Mouse (Mus musculus): Measurements from ENCODE around the gene 1700037C18Rik.

Gene 1700037C18Rik

GRCm38 (mm10) chr16:3846711-3847518, 61.6 kb downstream of the 1700037C18Rik start, which contains the start of gene Zfp174:
Zfp174 (plus strand) TSS chr16:3847268.
- ChIA-PET CTCF (interaction anchor here in 1 of 4 experiments (1.0 to 1.1 kb wide), 5 partner anchors 44 to 704 kb away, joined by 3 to 5 read pairs (median 3); partner anchors contain the start of genes 1700037C18Rik, Cluap1 and Srl), POLR2A (interaction anchor here (0.6 to 3.3 kb wide), 36 partner anchors 8 to 712 kb away, joined by 3 to 33 read pairs (median 6); partner anchors contain the start of genes Naa60 (in 3 of the 4), Gm20695 (in 2 of the 4), Slx4 (in 2 of the 4) and Trap1 (in 2 of the 4))
